Mouse (Mus musculus) A20 (cell line): ENCODE results near the gene Ccdc97.

Source experiments
- DNase-seq: peaks from one replicate; pipeline ENCODE4 v3.0.0-alpha.2; 2011; ENCODE audit warnings: low read depth, low spot score

Gene Ccdc97

GRCm38 (mm10) chr7:25720760-25721159 is 1.9 kb upstream of the Ccdc97 start:
- no peak for DNase-seq

GRCm38 (mm10) chr7:25719761-25720610 is 1.1 kb upstream of the Ccdc97 start:
- peak; percentile 66 for DNase-seq

GRCm38 (mm10) chr7:25717478-25717877 is 1.4 kb downstream of the Ccdc97 start:
- DNase-seq: no peak

GRCm38 (mm10) chr7:25715731-25716271 is 3.1 kb downstream of the Ccdc97 start:
- no peak for DNase-seq

- DNase-seq: no peak
These were observed 4.3 kb downstream of the Ccdc97 start for GRCm38 (mm10) chr7:25714581-25714980.

GRCm38 (mm10) chr7:25712801-25713200 is 6.1 kb downstream of the Ccdc97 start:
- DNase-seq: no peak

GRCm38 (mm10) chr7:25711731-25712197 is 7.1 kb downstream of the Ccdc97 start:
- DNase-seq: peak; percentile 25

- DNase-seq: peak; percentile 40
These were observed 7.7 kb downstream of the Ccdc97 start for GRCm38 (mm10) chr7:25711165-25711564.

GRCm38 (mm10) chr7:25710519-25711130 is 8.3 kb downstream of the Ccdc97 start:
- DNase-seq: no peak

GRCm38 (mm10) chr7:25709961-25710360 is 8.9 kb downstream of the Ccdc97 start:
- no peak for DNase-seq

- no peak for DNase-seq
These were observed 11.2 kb downstream of the Ccdc97 start for GRCm38 (mm10) chr7:25707581-25708292.

- DNase-seq: peak; percentile 75
These were observed 12.2 kb downstream of the Ccdc97 start for GRCm38 (mm10) chr7:25706578-25707170.

- DNase-seq: peak; percentile 19
These were observed 13.1 kb downstream of the Ccdc97 start for GRCm38 (mm10) chr7:25705801-25706251.

GRCm38 (mm10) chr7:25704716-25705364 is 14.0 kb downstream of the Ccdc97 start:
- DNase-seq: no peak

- DNase-seq: no peak
These were observed 14.9 kb downstream of the Ccdc97 start for GRCm38 (mm10) chr7:25703793-25704494.

GRCm38 (mm10) chr7:25702350-25702749 is 16.5 kb downstream of the Ccdc97 start:
- DNase-seq: peak; percentile 33

GRCm38 (mm10) chr7:25700732-25701131 is 18.2 kb downstream of the Ccdc97 start:
- DNase-seq: no peak

- DNase-seq: no peak
These were observed 19.0 kb downstream of the Ccdc97 start for GRCm38 (mm10) chr7:25699851-25700250.

GRCm38 (mm10) chr7:25694104-25694503 is 24.8 kb downstream of the Ccdc97 start:
- no peak for DNase-seq

GRCm38 (mm10) chr7:25690051-25690450 is 28.8 kb downstream of the Ccdc97 start:
- no peak for DNase-seq
